Mouse (Mus musculus): Measurements from ENCODE around the gene Bdh2. TPM values are rescaled to one million over a fixed set of nuclear protein-coding genes. Genes with fewer than 3 reads are reported as not detected.

The Bdh2 gene
- polyA plus RNA-seq, 1 experiment from 2014 or later = 21.3 TPM

DNA sequence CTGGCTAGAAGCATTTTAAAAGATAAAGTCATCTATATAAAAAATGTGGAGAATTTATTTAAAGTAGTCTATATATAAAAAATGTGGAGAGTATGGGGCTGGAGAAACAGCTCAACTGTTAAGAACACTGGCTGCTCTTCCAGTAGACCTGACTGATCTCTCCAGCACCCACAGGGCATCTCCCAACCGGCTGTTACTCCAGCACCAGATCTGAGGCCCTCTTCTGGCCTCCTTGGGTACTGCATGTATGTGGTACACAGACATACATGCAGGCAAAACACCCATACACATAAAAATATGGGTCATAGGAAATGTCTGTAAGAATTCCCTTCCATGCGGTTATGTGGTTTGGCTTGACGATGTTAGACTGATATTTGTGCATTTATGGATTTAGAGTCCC is 47.5 kb downstream of the Bdh2 start:
- Histone ChIP-seq H3K9me3 (no peaks in the 10 kb centered on the region), H3K36me3 (no peaks in the 10 kb centered on the region), H3K4me3 (no peak overlapping the region), H3K27ac (no peak overlapping the region), H3K27me3 (no peaks in the 10 kb centered on the region), H3K9ac (no peak overlapping the region), H3K4me1 (no peaks in the 10 kb centered on the region), H3K4me2 (replicated peaks) (no peak overlapping the region)
- no peak for ATAC-seq (ENCODE audit: low FRiP score, low read depth)
- WGBS = 41% methylated on average over 3 of the region's 3 CpGs

DNA sequence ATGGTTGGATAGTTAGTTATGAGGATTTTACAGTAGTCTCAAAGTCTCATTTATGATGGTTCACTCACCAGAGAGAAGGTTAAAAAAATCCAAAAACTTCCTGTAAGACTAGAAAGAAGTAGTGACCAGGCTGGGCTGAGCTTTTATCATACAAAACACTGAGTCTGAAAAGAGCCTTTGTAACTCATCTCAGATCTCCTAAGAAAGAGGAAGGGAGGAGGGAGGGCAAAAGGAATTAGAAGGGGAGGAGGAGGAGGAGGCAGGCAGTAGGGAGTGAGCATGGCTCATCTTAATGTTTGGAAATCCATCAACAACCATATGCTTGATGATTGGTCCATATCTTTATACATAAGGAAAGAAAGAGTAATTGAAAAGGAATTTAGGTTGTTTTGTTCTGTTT is 51.7 kb downstream of the Bdh2 start:
- Histone ChIP-seq H3K4me1 (no peaks in the 10 kb centered on the region), H3K9ac (no peak overlapping the region), H3K9me3 (no peaks in the 10 kb centered on the region), H3K36me3 (no peaks in the 10 kb centered on the region), H3K27ac (no peak overlapping the region), H3K4me3 (no peak overlapping the region), H3K27me3 (no peaks in the 10 kb centered on the region), H3K4me2 (replicated peaks) (no peak overlapping the region)
- no peak for ATAC-seq (ENCODE audit: low FRiP score, low read depth)

GRCm38 (mm10) chr3:135333763-135334162 is 52.7 kb downstream of the Bdh2 start:
- H3K4me2 ChIP-seq (replicated peaks) = no peak overlapping the region
- H3K9me3 ChIP-seq = no peaks in the 10 kb centered on the region
- 45% methylated on average over 4 of the region's 4 CpGs for WGBS
- no peaks in the 10 kb centered on the region for H3K27me3 ChIP-seq
- H3K4me3 ChIP-seq = no peak overlapping the region
- H3K36me3 ChIP-seq = no peaks in the 10 kb centered on the region
- no peak overlapping the region for H3K9ac ChIP-seq
- ATAC-seq (ENCODE audit: low FRiP score, low read depth) = no peak
- H3K4me1 ChIP-seq = no peaks in the 10 kb centered on the region
- H3K27ac ChIP-seq = no peak overlapping the region

GRCm38 (mm10) chr3:135347739-135348264 is 66.8 kb downstream of the Bdh2 start, which contains the start of gene Slc9b1:
Slc9b1 (plus strand) TSS chr3:135348029.
- Histone ChIP-seq H3K4me2 (replicated peaks) (no peak within 1 kb of the TSS), H3K9me3 (no peaks in the 10 kb centered on the region), H3K27ac (no peak within 1 kb of the TSS), H3K36me3 (no peaks in the 10 kb centered on the region), H3K27me3 (no peaks in the 10 kb centered on the region), H3K9ac (no peak within 1 kb of the TSS), H3K4me1 (no peaks in the 10 kb centered on the region), H3K4me3 (no peak within 1 kb of the TSS)
- no peak for ATAC-seq (ENCODE audit: low FRiP score, low read depth)
- 81% methylated on average over 14 of the region's 14 CpGs for WGBS

- Histone ChIP-seq H3K4me2 (replicated peaks) (no peak overlapping the region), H3K4me1 (no peaks in the 10 kb centered on the region), H3K4me3 (no peak overlapping the region), H3K9me3 (no peaks in the 10 kb centered on the region), H3K9ac (no peak overlapping the region), H3K27ac (no peak overlapping the region), H3K27me3 (no peaks in the 10 kb centered on the region), H3K36me3 (no peaks in the 10 kb centered on the region)
- ATAC-seq (ENCODE audit: low FRiP score, low read depth) = no peak
Observed at GRCm38 (mm10) chr3:135349022-135349421, 68.0 kb downstream of the Bdh2 start.

DNA sequence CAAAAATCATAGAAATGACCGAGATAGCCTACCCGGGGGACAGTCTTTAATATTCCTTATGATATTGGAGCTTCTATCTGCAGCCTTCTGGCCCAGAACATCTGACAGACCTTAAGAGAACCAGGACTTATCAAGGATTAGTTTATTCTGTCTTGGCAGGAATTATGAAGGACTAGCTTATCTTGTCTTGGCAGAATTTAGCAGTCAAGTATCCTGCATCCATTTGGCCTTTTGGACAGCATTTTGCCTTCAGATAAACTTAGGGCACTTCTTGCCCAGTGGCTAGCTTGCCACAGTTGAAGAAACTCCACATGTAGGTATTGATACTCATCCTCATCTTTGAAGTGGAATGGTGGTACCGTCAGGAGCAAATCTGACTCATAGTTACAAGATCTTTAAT is 70.8 kb downstream of the Bdh2 start:
- H3K4me3 ChIP-seq = no peak overlapping the region
- H3K4me1 ChIP-seq = no peaks in the 10 kb centered on the region
- no peak for ATAC-seq (ENCODE audit: low FRiP score, low read depth)
- H3K4me2 ChIP-seq (replicated peaks) = no peak overlapping the region
- H3K27ac ChIP-seq = no peak overlapping the region
- no peaks in the 10 kb centered on the region for H3K27me3 ChIP-seq
- no peaks in the 10 kb centered on the region for H3K36me3 ChIP-seq
- WGBS = 93% methylated on average over 3 of the region's 3 CpGs
- H3K9me3 ChIP-seq = no peaks in the 10 kb centered on the region
- no peak overlapping the region for H3K9ac ChIP-seq

Other genes with a start within 250 kb of the Bdh2 start
- gene Cenpe, start 68.7 kb upstream of the Bdh2 start, polyA plus RNA-seq (2015; fragmentation: Nextera tagmentation; extraction: Ambion mirVana) = 30.8 and 31.4 TPM in 2 replicates
- 3.1 and 5.0 TPM in 2 replicates for gene Slc9b2, start 26.5 kb downstream of the Bdh2 start, polyA plus RNA-seq (2015; fragmentation: Nextera tagmentation; extraction: Ambion mirVana)
- 0.23 and 0.28 TPM in 2 replicates for gene Slc9b1, start 66.8 kb downstream of the Bdh2 start, polyA plus RNA-seq (2015; fragmentation: Nextera tagmentation; extraction: Ambion mirVana)
- gene Cisd2, start 142.7 kb downstream of the Bdh2 start, polyA plus RNA-seq (2015; fragmentation: Nextera tagmentation; extraction: Ambion mirVana) = 66.8 and 67.7 TPM in 2 replicates
- gene Ube2d3, start 156.9 kb downstream of the Bdh2 start, polyA plus RNA-seq (2015; fragmentation: Nextera tagmentation; extraction: Ambion mirVana) = 506 and 507 TPM in 2 replicates
- 5.5 and 5.7 TPM in 2 replicates for gene Manba, start 204.4 kb downstream of the Bdh2 start, polyA plus RNA-seq (2015; fragmentation: Nextera tagmentation; extraction: Ambion mirVana)

Data from limb, embryonic 13.5 days (tissue).